Mouse (Mus musculus) lung, embryonic 14.5 days (tissue): Measurements from ENCODE around the gene Gm10382. TPM values are rescaled to one million over a fixed set of nuclear protein-coding genes. Genes with fewer than 3 reads are reported as not detected.
"Not testable (repeated sequence)": the region's sequence is repeated elsewhere in the genome, so short reads cannot be mapped to it uniquely, and the experiment has no call there.

Experiments
- ATAC-seq: fragments of 200-750 bp; cut with Nextera tagmentation; 2 replicates; pipeline ENCODE4 v1.8.0; 2017; ENCODE audit warnings: mild to moderate bottlenecking, moderate TSS enrichment, moderate library complexity; ENCODE audit not compliant: insufficient read depth
- DNase-seq: peaks from one replicate; pipeline ENCODE4 v3.0.0-alpha.2; 2015
- H3K27ac ChIP-seq: fragments of 300-500 bp; sonication (generic); 2 replicates; pipeline ENCODE4 v1.5.1; 2014; ENCODE audit warnings: low read depth, mild to moderate bottlenecking, moderate library complexity
- H3K27me3 ChIP-seq: fragments of 300-500 bp; sonication (generic); 2 replicates; pipeline ENCODE4 v1.6.1; 2014; ENCODE audit warnings: low read length, control low read depth; ENCODE audit not compliant: insufficient read depth
- H3K36me3 ChIP-seq: fragments of 300-500 bp; sonication (generic); 2 replicates; pipeline ENCODE4 v1.6.1; 2014; ENCODE audit warnings: control low read depth; ENCODE audit not compliant: insufficient read depth
- H3K4me1 ChIP-seq: fragments of 300-500 bp; sonication (generic); 2 replicates; pipeline ENCODE4 v1.6.1; 2014; ENCODE audit warnings: antibody characterized with exemption, control low read depth; ENCODE audit not compliant: insufficient read depth
- H3K4me2 ChIP-seq: fragments of 300-500 bp; sonication (generic); 2 replicates; pipeline ENCODE4 v1.6.1; 2014; ENCODE audit warnings: mild to moderate bottlenecking
- H3K4me3 ChIP-seq: fragments of 300-500 bp; sonication (generic); 2 replicates; pipeline ENCODE4 v1.5.1; 2014; ENCODE audit warnings: low read depth, low read length
- H3K9ac ChIP-seq: fragments of 300-500 bp; sonication (generic); 2 replicates; pipeline ENCODE4 v1.6.1; 2014
- H3K9me3 ChIP-seq: fragments of 300-500 bp; sonication (generic); 2 replicates; pipeline ENCODE4 v1.6.1; 2016; ENCODE audit warnings: low read depth, low read length, control low read depth
- CTCF ChIP-seq: IDR thresholded peaks from 2 replicates; pipeline ENCODE4 v1.5.1; 2016; ENCODE audit warnings: antibody characterized with exemption, low read depth
- WGBS: fragments of 180-500 bp; shearing (Covaris S2); extraction: QIAGEN DNeasy Blood & Tissue Kit; methylation state at CpG from one replicate; pipeline ENCODE4 v1.1.7; 2014; 5-methylcytosine and 5-hydroxymethylcytosine counted together
- polyA plus RNA-seq: library from polyadenylated mRNA; unstranded; fragments of >200 nt; fragmentation: Nextera tagmentation; extraction: Ambion mirVana; gene quantifications from 2 replicates; pipeline ENCODE4 v1.2.1, GENCODE M21; 2014

Gm10382 gene
- polyA plus RNA-seq, 1 experiment from 2014 or later = 0.45 TPM

GRCm38 (mm10) chr5:125382673-125383558, 6.2 kb upstream of the Gm10382 start:
- Histone ChIP-seq H3K4me3 (no peak overlapping the region), H3K4me1 (no peaks in the 10 kb centered on the region), H3K36me3 (peaks cover 27% of the 10 kb centered on the region), H3K4me2 (no peak overlapping the region), H3K9ac (no peak overlapping the region), H3K9me3 (no peaks in the 10 kb centered on the region), H3K27me3 (no peaks in the 10 kb centered on the region), H3K27ac (no peak overlapping the region)
- ATAC-seq = peak; percentile 59
- peak; percentile 76 for TF ChIP-seq CTCF
- 42% methylated on average over 6 of the region's 6 CpGs for WGBS
- peak; percentile 82 for DNase-seq

- no peak overlapping the region for H3K4me3 ChIP-seq
- ATAC-seq (no peak), DNase-seq (no peak)
- 0 out of 2 replicates have a peak, but pooled peaks cover 4% of the 10 kb centered on the region for H3K4me1 ChIP-seq
- peaks cover 35% of the 10 kb centered on the region for H3K36me3 ChIP-seq
- no peaks in the 10 kb centered on the region for H3K9me3 ChIP-seq
- 66% methylated on average over 3 of the region's 3 CpGs for WGBS
- no peak overlapping the region for H3K9ac ChIP-seq
- H3K27me3 ChIP-seq = no peaks in the 10 kb centered on the region
- TF ChIP-seq CTCF = no peak
- no peak overlapping the region for H3K27ac ChIP-seq
- no peak overlapping the region for H3K4me2 ChIP-seq
Measured at GRCm38 (mm10) chr5:125383637-125384420, 5.3 kb upstream of the Gm10382 start.

GRCm38 (mm10) chr5:125384512-125385214, 4.5 kb upstream of the Gm10382 start:
- 0 out of 2 replicates have a peak, but pooled peaks cover 4% of the 10 kb centered on the region for H3K4me1 ChIP-seq
- WGBS = 76% methylated on average over 2 of the region's 2 CpGs
- H3K4me3 ChIP-seq = no peak overlapping the region
- no peaks in the 10 kb centered on the region for H3K9me3 ChIP-seq
- no peak overlapping the region for H3K9ac ChIP-seq
- TF ChIP-seq CTCF = no peak
- DNase-seq = no peak
- H3K4me2 ChIP-seq = no peak overlapping the region
- ATAC-seq = no peak
- H3K27me3 ChIP-seq = no peaks in the 10 kb centered on the region
- no peak overlapping the region for H3K27ac ChIP-seq
- peaks cover 35% of the 10 kb centered on the region for H3K36me3 ChIP-seq

GRCm38 (mm10) chr5:125385215-125385940, 3.7 kb upstream of the Gm10382 start:
- ATAC-seq = no peak
- Histone ChIP-seq H3K9me3 (no peaks in the 10 kb centered on the region), H3K36me3 (peaks cover 35% of the 10 kb centered on the region), H3K4me2 (no peak overlapping the region), H3K27ac (no peak overlapping the region), H3K27me3 (no peaks in the 10 kb centered on the region), H3K4me3 (no peak overlapping the region), H3K4me1 (0 out of 2 replicates have a peak, but pooled peaks cover 4% of the 10 kb centered on the region), H3K9ac (no peak overlapping the region)
- no peak for DNase-seq
- TF ChIP-seq CTCF = no peak
- 65% methylated on average over 8 of the region's 8 CpGs for WGBS

- H3K9ac ChIP-seq, H3K4me1 ChIP-seq, H3K4me2 ChIP-seq, H3K27ac ChIP-seq, ATAC-seq, H3K27me3 ChIP-seq, H3K4me3 ChIP-seq, DNase-seq, H3K9me3 ChIP-seq: not testable (repeated sequence)
- 84% methylated on average over 4 of the region's 6 CpGs for WGBS
- peaks cover 35% of the 10 kb centered on the region for H3K36me3 ChIP-seq
Measured at GRCm38 (mm10) chr5:125387295-125387694, 1.8 kb upstream of the Gm10382 start.

- Histone ChIP-seq H3K9ac (peak overlapping the region; percentile 99), H3K4me1 (peaks cover 10% of the 10 kb centered on the region), H3K27ac (peak overlapping the region; percentile 98), H3K27me3 (no peaks in the 10 kb centered on the region), H3K4me2 (peak overlapping the region; percentile 80), H3K36me3 (peaks cover 34% of the 10 kb centered on the region), H3K9me3 (no peaks in the 10 kb centered on the region), H3K4me3 (peak overlapping the region; percentile 100)
- DNase-seq (no peak), ATAC-seq (no peak)
- TF ChIP-seq CTCF = no peak
- 16% methylated on average over 13 of the region's 13 CpGs for WGBS
Measured at GRCm38 (mm10) chr5:125388358-125389092, 597 bp upstream of the Gm10382 start.
